Mouse (Mus musculus) CH12.LX (cell line): Measurements from ENCODE around the gene Gpr45. TPM values are rescaled to one million over a fixed set of nuclear protein-coding genes. Genes with fewer than 3 reads are reported as not detected.

Experiments used
- DNase-seq: peaks from one replicate; pipeline ENCODE4 v3.0.0-alpha.2; 2013; ENCODE audit errors: extremely low read depth
- H3K27ac ChIP-seq: 2 replicates; pipeline ENCODE4 v1.5.1; 2012; ENCODE audit warnings: low read depth, mild to moderate bottlenecking, control low read depth, moderate library complexity; ENCODE audit not compliant: insufficient read depth
- H3K27me3 ChIP-seq: replicated peaks from 2 replicates; pipeline ENCODE3; 2012; ENCODE audit warnings: inconsistent platforms
- H3K36me3 ChIP-seq, 2 experiments: replicated peaks in 1 of 2; 2 replicates each; pipeline versions ENCODE3 to v1.6.1; 2012; ENCODE audit warnings: inconsistent platforms in 1 of 2, low read length in 1 of 2, mild to moderate bottlenecking in 1 of 2, mixed read lengths in 1 of 2, moderate library complexity in 1 of 2; ENCODE audit not compliant: control insufficient read depth in 1 of 2, insufficient read depth in 1 of 2
- H3K4me1 ChIP-seq, 2 experiments: 2 replicates each; pipeline ENCODE4 v1.6.1; 2012; ENCODE audit warnings: inconsistent platforms in 1 of 2, moderate library complexity in 1 of 2; ENCODE audit not compliant: insufficient read depth in 2 of 2, control insufficient read depth in 1 of 2
- H3K4me2 ChIP-seq: 2 replicates; pipeline ENCODE4 v1.6.1; 2012; ENCODE audit warnings: low read depth, mild to moderate bottlenecking, control low read depth; ENCODE audit not compliant: poor library complexity, insufficient read depth, severe bottlenecking
- H3K4me3 ChIP-seq, 3 experiments: fragments of 150-350 bp in 1 of 3; sonication (generic) in 1 of 3; replicated peaks in 1 of 3; 2 replicates each; pipeline versions ENCODE3 to v1.5.1; 2011 to 2012; ENCODE audit warnings: low read depth in 2 of 3, low read length in 2 of 3, mild to moderate bottlenecking in 2 of 3, moderate library complexity in 2 of 3, control low read depth in 1 of 3, improper control_type of control experiment in 1 of 3, inconsistent platforms in 1 of 3, mixed read lengths in 1 of 3; ENCODE audit not compliant: poor library complexity in 1 of 3
- H3K79me2 ChIP-seq: replicated peaks from 2 replicates; pipeline ENCODE4 v1.6.1; 2012; ENCODE audit warnings: mild to moderate bottlenecking, moderate library complexity; ENCODE audit not compliant: control insufficient read depth, poor library complexity, insufficient read depth, severe bottlenecking; ENCODE audit errors: extremely low read depth
- H3K9ac ChIP-seq: 2 replicates; pipeline ENCODE4 v1.6.1; 2012; ENCODE audit warnings: low read depth, mild to moderate bottlenecking, control low read depth, moderate library complexity; ENCODE audit not compliant: insufficient read depth
- H3K9me3 ChIP-seq: replicated peaks from 2 replicates; pipeline ENCODE3; 2012; ENCODE audit warnings: low read length, inconsistent platforms, mixed read lengths
- BHLHE40 ChIP-seq: IDR thresholded peaks from 2 replicates; pipeline ENCODE4 v1.6.1; 2011; ENCODE audit warnings: mild to moderate bottlenecking, low read depth, low read length, improper control_type of control experiment
- CHD1 ChIP-seq: IDR thresholded peaks from 2 replicates; pipeline ENCODE4 v1.6.1; 2012; ENCODE audit warnings: low read depth, low read length, improper control_type of control experiment, inconsistent platforms
- CHD2 ChIP-seq: IDR thresholded peaks from 2 replicates; pipeline ENCODE4 v1.6.1; 2011; ENCODE audit warnings: low read length, improper control_type of control experiment
- CTCF ChIP-seq, 2 experiments: IDR thresholded peaks in 1 of 2; conservative IDR thresholded peaks in 1 of 2; 2 replicates each; pipeline ENCODE4 v1.5.1; 2011 to 2012; ENCODE audit warnings: low read depth in 2 of 2, low read length in 2 of 2, improper control_type of control experiment in 1 of 2, inconsistent platforms in 1 of 2, mild to moderate bottlenecking in 1 of 2, moderate library complexity in 1 of 2
- EP300 ChIP-seq: IDR thresholded peaks from 2 replicates; pipeline ENCODE4 v1.6.1; 2011; ENCODE audit warnings: low read length, improper control_type of control experiment
- HCFC1 ChIP-seq: IDR thresholded peaks from 2 replicates; pipeline ENCODE4 v1.6.1; 2012; ENCODE audit warnings: low read depth, mild to moderate bottlenecking, inconsistent platforms, low read length, improper control_type of control experiment
- JUND ChIP-seq: conservative IDR thresholded peaks from 2 replicates; pipeline ENCODE4 v1.6.1; 2011; ENCODE audit warnings: low read depth, low read length, improper control_type of control experiment
- MEF2A ChIP-seq: IDR thresholded peaks from 2 replicates; pipeline ENCODE4 v1.6.1; 2014; ENCODE audit warnings: low read depth, mild to moderate bottlenecking, inconsistent platforms, low read length, improper control_type of control experiment, borderline replicate concordance
- MYC ChIP-seq: IDR thresholded peaks from 2 replicates; pipeline ENCODE4 v1.6.1; 2011; ENCODE audit warnings: low read depth, mild to moderate bottlenecking, improper control_type of control experiment, low read length
- NELFE ChIP-seq: IDR thresholded peaks from 2 replicates; pipeline ENCODE4 v1.6.1; 2011; ENCODE audit warnings: low read depth, low read length, improper control_type of control experiment
- POLR2A ChIP-seq: IDR thresholded peaks from 2 replicates; pipeline ENCODE4 v1.6.1; 2011; ENCODE audit warnings: low read depth, mild to moderate bottlenecking, improper control_type of control experiment, low read length
- POLR2AphosphoS2 ChIP-seq: IDR thresholded peaks from 2 replicates; pipeline ENCODE4 v1.6.1; 2011; ENCODE audit warnings: low read depth, low read length, improper control_type of control experiment
- RCOR1 ChIP-seq: conservative IDR thresholded peaks from 2 replicates; pipeline ENCODE4 v1.6.1; 2012; ENCODE audit warnings: low read depth, mild to moderate bottlenecking, inconsistent platforms, low read length, improper control_type of control experiment
- SIN3A ChIP-seq: IDR thresholded peaks from 2 replicates; pipeline ENCODE4 v1.6.1; 2012; ENCODE audit warnings: low read length, improper control_type of control experiment, inconsistent platforms
- TBP ChIP-seq: conservative IDR thresholded peaks from 2 replicates; pipeline ENCODE4 v1.6.1; 2011; ENCODE audit warnings: low read depth, low read length, improper control_type of control experiment
- USF1 ChIP-seq: IDR thresholded peaks from 2 replicates; pipeline ENCODE4 v1.6.1; 2014; ENCODE audit warnings: low read depth, mild to moderate bottlenecking, inconsistent platforms, low read length, improper control_type of control experiment
- USF2 ChIP-seq: conservative IDR thresholded peaks from 2 replicates; pipeline ENCODE4 v1.6.1; 2011; ENCODE audit warnings: low read depth, low read length, improper control_type of control experiment
- ZKSCAN1 ChIP-seq: IDR thresholded peaks from 2 replicates; pipeline ENCODE4 v1.6.1; 2012; ENCODE audit warnings: low read depth, inconsistent platforms, low read length, improper control_type of control experiment, borderline replicate concordance
- ZNF384 ChIP-seq: IDR thresholded peaks from 2 replicates; pipeline ENCODE4 v1.6.1; 2012; ENCODE audit warnings: low read depth, low read length, improper control_type of control experiment, inconsistent platforms
- dilution Hi-C: fragments of 300-500 bp; cut with MboI; formaldehyde crosslinking; loops from 2 replicates; pipeline ENCODE4 v1.14.3; 2020; ENCODE audit warnings: low sequenced_read_pairs; ENCODE audit not compliant: extremely low pct_unique_long_range_greater_than_20kb, extremely low pct_ligation_motif_present
- in situ Hi-C: fragments of 300-500 bp; cut with MboI; formaldehyde crosslinking; loops from 3 replicates; pipeline ENCODE4 v1.14.3; 2019; ENCODE audit warnings: low sequenced_read_pairs, low pct_ligation_motif_present, low pct_unique_long_range_greater_than_20kb, mixed read lengths
- polyA plus RNA-seq: library from polyadenylated mRNA; unstranded; fragments of >175 nt; gene quantifications from 2 replicates; pipeline ENCODE4 v1.2.1, GENCODE M21; 2012; ENCODE audit warnings: low read depth; ENCODE audit not compliant: insufficient read length
- total RNA-seq, 2 experiments: library from RNA; depleted of rRNA; stranded (reverse); fragments of 300-350 nt in 1 of 2; fragments of >200 nt in 1 of 2; gene quantifications; 2 replicates each; pipeline ENCODE4 v1.2.3; 2012 to 2014

Gene Gpr45
- total and polyA plus RNA-seq, 3 experiments, result not detected

- H3K4me3 ChIP-seq, result no peak overlapping the region
- dilution Hi-C loops (no loop called here), in situ Hi-C loops (loop anchor here (10.0 kb wide), 1 partner anchor 152 kb away; no protein-coding TSS in a partner anchor)
- no peaks in the 10 kb centered on the region for H3K9me3 ChIP-seq
- TF ChIP-seq RCOR1, result no peak
- no peak for DNase-seq
- no peaks in the 10 kb centered on the region for H3K79me2 ChIP-seq
- peaks cover 0 to 6% of the 10 kb centered on the region in 2 experiments; a peak in 1 of 4 replicates for H3K4me1 ChIP-seq
- H3K9ac ChIP-seq, result no peak overlapping the region
- no peak overlapping the region for H3K4me2 ChIP-seq
- H3K27me3 ChIP-seq, result no peaks in the 10 kb centered on the region
- peaks cover 26 to 65% of the 10 kb centered on the region in 2 experiments for H3K36me3 ChIP-seq
- no peak overlapping the region for H3K27ac ChIP-seq
Observed at GRCm38 (mm10) chr1:43066573-43066972, 113.9 kb downstream of the Gpr45 start.

- no peak overlapping the region for H3K27ac ChIP-seq
- no peak overlapping the region for H3K4me3 ChIP-seq
- DNase-seq, result no peak
- no peaks in the 10 kb centered on the region for H3K9me3 ChIP-seq
- H3K27me3 ChIP-seq, result no peaks in the 10 kb centered on the region
- H3K79me2 ChIP-seq, result no peaks in the 10 kb centered on the region
- TF ChIP-seq ZKSCAN1 (no peak), USF1 (no peak), CTCF (conservative IDR thresholded peaks at IDR 0.05 in 1 of 2, IDR thresholded peaks at IDR 0.05 in 1 of 2; ENCODE audit: low read depth in 2 of 2, low read length in 2 of 2) (no peak), EP300 (no peak), JUND (no peak), SIN3A (no peak), CHD1 (no peak), MYC (no peak), ZNF384 (no peak), HCFC1 (no peak), POLR2AphosphoS2 (no peak), USF2 (no peak), NELFE (no peak), TBP (no peak), CHD2 (no peak), MEF2A (no peak), BHLHE40 (no peak), POLR2A (no peak)
- no peak overlapping the region for H3K9ac ChIP-seq
- peaks cover 26 to 67% of the 10 kb centered on the region in 2 experiments for H3K36me3 ChIP-seq
- H3K4me2 ChIP-seq, result no peak overlapping the region
- in situ Hi-C loops (loop anchor here (10.0 kb wide), 1 partner anchor 153 kb away; no protein-coding TSS in a partner anchor), dilution Hi-C loops (no loop called here)
- peaks cover 0 to 3% of the 10 kb centered on the region in 2 experiments; a peak in 1 of 4 replicates for H3K4me1 ChIP-seq
Observed at GRCm38 (mm10) chr1:43067551-43067950, 114.9 kb downstream of the Gpr45 start.
